ENCODE assay signal across 9 mouse cellular contexts in genomic region chr8:105475254-105475653, GRCm38 (mm10). TPM values are rescaled to one million over a fixed set of nuclear protein-coding genes. Genes with fewer than 3 reads are reported as not detected.
DNase-seq lines count a peak whose midpoint lies in the region; ATAC-seq and TF ChIP-seq lines count a peak whose summit lies in the region.
"Had no signal": no experiment of that assay in that cellular context is flagged by ENCODE, and none has a peak within 500 bp of the region (broad histone marks: within the 10 kb centered on the region; RNA-seq: fewer than 3 reads in every experiment).

No protein-coding gene starts in this region.

- H3K36me3 ChIP-seq in heart, embryonic 11.5 days (ENCODE audit: control insufficient read depth, insufficient read depth, low read length) = 0 out of 2 replicates have a peak, but pooled peaks cover 2% of the 10 kb centered on the region
- peaks cover 9% of the 10 kb centered on the region for H3K36me3 ChIP-seq in lung, embryonic 16.5 days (ENCODE audit: control insufficient read depth, insufficient read depth, low read length)
- H3K36me3 ChIP-seq in forebrain, postnatal 0 days (ENCODE audit: insufficient read depth) = peaks cover 9% of the 10 kb centered on the region

- H3K27ac ChIP-seq in heart, embryonic 11.5 days (ENCODE audit: low read depth, low read length) = no peak overlapping the region
- H3K27ac ChIP-seq in lung, embryonic 16.5 days (ENCODE audit: low read length) = peak overlapping the region; percentile 75
- no peak overlapping the region for H3K27ac ChIP-seq in forebrain, postnatal 0 days (ENCODE audit: low read depth, low read length)

- peak; percentile 99 for DNase-seq in heart, adult 11 months
- no peak for DNase-seq in lung, postnatal 25 days (ENCODE audit: low spot score)
- DNase-seq in forebrain, postnatal 0 days = no peak
- DNase-seq in heart, postnatal 25 days (ENCODE audit: low spot score) = peak; percentile 69
- no peak for DNase-seq in urinary bladder, adult 2 months (ENCODE audit: low spot score)
- no peak for DNase-seq in left cerebral cortex, postnatal 4 days

- peaks cover 44% of the 10 kb centered on the region for H3K4me1 ChIP-seq in heart, embryonic 11.5 days (ENCODE audit: control insufficient read depth, insufficient read depth, low read length)
- peaks cover 37% of the 10 kb centered on the region for H3K4me1 ChIP-seq in lung, embryonic 16.5 days (replicated peaks; ENCODE audit: control insufficient read depth, insufficient read depth, low read length)
- peaks cover 16% of the 10 kb centered on the region for H3K4me1 ChIP-seq in forebrain, postnatal 0 days (ENCODE audit: insufficient read depth)

- peaks cover 18% of the 10 kb centered on the region for H3K27me3 ChIP-seq in heart, embryonic 11.5 days (ENCODE audit: control insufficient read depth, insufficient read depth, low read length)
- no peaks in the 10 kb centered on the region; the same call in 1 of the 2 replicates for H3K27me3 ChIP-seq in lung, embryonic 16.5 days (ENCODE audit: control insufficient read depth, insufficient read depth, low read depth, low read length)
- no peaks in the 10 kb centered on the region for H3K27me3 ChIP-seq in forebrain, postnatal 0 days (ENCODE audit: insufficient read depth, low read length)

- TF ChIP-seq CTCF in forebrain, postnatal 0 days (IDR thresholded peaks at IDR 0.05; ENCODE audit: low read depth) = no peak

- H3K9ac ChIP-seq in heart, embryonic 11.5 days (ENCODE audit: low read depth, low read length) = no peak overlapping the region
- H3K9ac ChIP-seq in lung, embryonic 16.5 days (ENCODE audit: low read length) = peak overlapping the region; percentile 52; the same call in 1 of the 2 replicates
- peak overlapping the region; percentile 18; the same call in 1 of the 2 replicates for H3K9ac ChIP-seq in forebrain, postnatal 0 days

- intact Hi-C loops in heart, postnatal 25 days (cut with DNase I) = no loop called here
- intact Hi-C loops in left cerebral cortex, postnatal 4 days (cut with DNase I) = loop anchor here (10.0 kb wide), 1 partner anchor 110 kb away; no protein-coding TSS in a partner anchor

- ATAC-seq in heart, embryonic 11.5 days (replicated peaks; ENCODE audit: insufficient number of reproducible peaks, low FRiP score, low TSS enrichment) = no peak
- no peak for ATAC-seq in lung, embryonic 16.5 days (ENCODE audit: low read depth)
- ATAC-seq in forebrain, postnatal 0 days = no peak

- no peaks in the 10 kb centered on the region for H3K9me3 ChIP-seq in heart, embryonic 11.5 days (replicated peaks; ENCODE audit: control insufficient read depth, low read length)
- no peaks in the 10 kb centered on the region for H3K9me3 ChIP-seq in lung, embryonic 16.5 days (ENCODE audit: control insufficient read depth, low read length)
- no peaks in the 10 kb centered on the region for H3K9me3 ChIP-seq in forebrain, postnatal 0 days (ENCODE audit: low read length)

- no peak overlapping the region for H3K4me2 ChIP-seq in heart, embryonic 11.5 days
- no peak overlapping the region for H3K4me2 ChIP-seq in lung, embryonic 16.5 days (ENCODE audit: low read depth, low read length)
- H3K4me2 ChIP-seq in forebrain, postnatal 0 days (ENCODE audit: low read depth) = no peak overlapping the region

- WGBS in heart, embryonic 11.5 days (ENCODE audit: insufficient replicate concordance) = 58% methylated on average over 4 of the region's 4 CpGs
- 68% methylated on average over 4 of the region's 4 CpGs for WGBS in lung, embryonic 16.5 days
- WGBS in forebrain, postnatal 0 days = 55% methylated on average over 4 of the region's 4 CpGs

- H3K4me3 ChIP-seq in heart, embryonic 11.5 days (ENCODE audit: low read depth, low read length) = no peak overlapping the region
- no peak overlapping the region for H3K4me3 ChIP-seq in lung, embryonic 16.5 days (ENCODE audit: low read length)
- H3K4me3 ChIP-seq in forebrain, postnatal 0 days (ENCODE audit: low read depth, low read length) = no peak overlapping the region

RNA-seq across cellular contexts. Expression of gene Tppp3, which starts 3.9 kb away (rescaled TPM):
- polyA plus RNA-seq in heart, embryonic 11.5 days (2014; fragmentation: Nextera tagmentation; extraction: Ambion mirVana) = 21.0 and 21.1 TPM in 2 replicates
- polyA plus RNA-seq in lung, embryonic 16.5 days (2015; fragmentation: Nextera tagmentation; extraction: Ambion mirVana) = 83.3 and 110 TPM in 2 replicates
- total RNA-seq in forebrain, postnatal 0 days (2014; rRNA removed) = 66.6 and 80.6 TPM in 2 replicates
- polyA plus RNA-seq in forebrain, postnatal 0 days (2015; fragmentation: Nextera tagmentation; extraction: Ambion mirVana) = 74.6 and 106 TPM in 2 replicates
- 10 to 100 TPM; 51.4 TPM for total RNA-seq in heart, postnatal 25 days (2021)
- 84.1 and 93.7 TPM in 2 replicates for polyA plus RNA-seq in urinary bladder, adult 2 months (2012; rRNA removed)
- total RNA-seq in left cerebral cortex, postnatal 4 days (2021) = 10 to 100 TPM; 67.5 to 67.6 TPM

RNA-seq across cellular contexts. Expression of gene Zdhhc1, which starts 21.4 kb away (rescaled TPM):
- polyA plus RNA-seq in heart, embryonic 11.5 days (2014; fragmentation: Nextera tagmentation; extraction: Ambion mirVana) = 15.0 and 17.1 TPM in 2 replicates
- 48.3 and 48.4 TPM in 2 replicates for polyA plus RNA-seq in lung, embryonic 16.5 days (2015; fragmentation: Nextera tagmentation; extraction: Ambion mirVana)
- total RNA-seq in forebrain, postnatal 0 days (2014; rRNA removed) = 22.9 and 30.4 TPM in 2 replicates
- 16.2 and 22.7 TPM in 2 replicates for polyA plus RNA-seq in forebrain, postnatal 0 days (2015; fragmentation: Nextera tagmentation; extraction: Ambion mirVana)
- total RNA-seq in heart, postnatal 25 days (2021) = 10 to 100 TPM; 12.8 to 13.6 TPM
- 56.7 and 64.7 TPM in 2 replicates for polyA plus RNA-seq in urinary bladder, adult 2 months (2012; rRNA removed)
- 10 to 100 TPM; 16.6 to 21.3 TPM for total RNA-seq in left cerebral cortex, postnatal 4 days (2021)

RNA-seq across cellular contexts. Expression of gene Hsd11b2, which starts 43.3 kb away (rescaled TPM):
- 6.4 and 8.2 TPM in 2 replicates for polyA plus RNA-seq in heart, embryonic 11.5 days (2014; fragmentation: Nextera tagmentation; extraction: Ambion mirVana)
- polyA plus RNA-seq in lung, embryonic 16.5 days (2015; fragmentation: Nextera tagmentation; extraction: Ambion mirVana) = 1.6 and 2.2 TPM in 2 replicates
- total RNA-seq in forebrain, postnatal 0 days (2014; rRNA removed) = 0.38 and 0.52 TPM in 2 replicates
- 1.3 and 2.6 TPM in 2 replicates for polyA plus RNA-seq in forebrain, postnatal 0 days (2015; fragmentation: Nextera tagmentation; extraction: Ambion mirVana)
- under 1 TPM; 0.13 to 0.36 TPM for total RNA-seq in heart, postnatal 25 days (2021)
- polyA plus RNA-seq in urinary bladder, adult 2 months (2012; rRNA removed) = 0.49 and 0.52 TPM in 2 replicates
- not detected for total RNA-seq in left cerebral cortex, postnatal 4 days (2021)
- total RNA-seq: liver, adult 2 months had no signal

Comparison
In these comparisons a context has a peak if more than half of its experiments do, and no peak if none do; other contexts are left out.
1. DNase-seq: peak in heart, adult 11 months (single experiment) and heart, postnatal 25 days (single experiment); none in lung, postnatal 25 days (single experiment), forebrain, postnatal 0 days (single experiment), urinary bladder, adult 2 months (single experiment) and left cerebral cortex, postnatal 4 days (single experiment).